In the genomic region with DNA sequence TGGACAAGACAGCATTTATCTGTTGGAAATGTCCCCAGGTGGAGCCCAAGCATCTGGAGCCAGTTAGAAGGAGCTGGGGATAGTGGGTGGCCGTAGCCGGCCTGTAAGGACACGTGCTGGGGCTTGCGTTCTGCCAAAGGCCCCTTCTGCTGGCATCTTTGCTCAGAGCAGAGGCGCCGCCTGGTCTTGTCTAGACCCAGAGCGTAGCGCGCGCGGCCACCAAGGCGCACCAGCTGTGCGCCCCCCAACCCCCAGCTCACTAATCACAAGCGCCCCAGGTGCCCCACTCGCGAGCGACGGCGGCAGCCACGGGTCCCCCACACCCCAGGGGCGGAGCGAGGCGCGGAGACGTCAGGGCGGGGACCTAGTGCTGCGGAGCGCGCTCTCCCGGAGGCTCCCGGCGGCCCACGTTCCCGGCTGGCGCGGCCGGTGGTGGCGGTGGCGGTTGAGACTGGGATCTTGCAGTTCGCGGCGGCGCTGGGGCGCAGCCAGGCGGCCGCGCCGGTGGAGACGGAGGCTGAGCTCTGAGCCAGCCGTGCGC, we compare ENCODE assay signal across 8 mouse cellular contexts. TPM values are rescaled to one million over a fixed set of nuclear protein-coding genes. Genes with fewer than 3 reads are reported as not detected.
DNase-seq lines count a peak whose midpoint lies in the region; TF ChIP-seq lines count a peak whose summit lies in the region.

TSS of gene Pakap (plus strand) at position 514 of the 541 bp plus-strand sequence.

- no peaks in the 10 kb centered on the region for H3K4me1 ChIP-seq in ES-Bruce4 (ENCODE audit: control insufficient read depth, insufficient read depth, low read length)
- H3K4me1 ChIP-seq in hindbrain, embryonic 10.5 days (replicated peaks), result peaks cover 19% of the 10 kb centered on the region

- H3K4me3 ChIP-seq in ES-Bruce4 (ENCODE audit: low read depth, low read length), result peak within 1 kb of the TSS; percentile 50
- H3K4me3 ChIP-seq in hindbrain, embryonic 10.5 days, result peak within 1 kb of the TSS; percentile 71

- H3K36me3 ChIP-seq in ES-Bruce4 (ENCODE audit: control insufficient read depth, insufficient read depth, low read length, poor library complexity, severe bottlenecking), result no peaks in the 10 kb centered on the region
- H3K36me3 ChIP-seq in hindbrain, embryonic 10.5 days, result no peaks in the 10 kb centered on the region

- H3K9ac ChIP-seq in ES-Bruce4 (ENCODE audit: low read depth, poor library complexity, severe bottlenecking), result peak within 1 kb of the TSS; percentile 79

- TF ChIP-seq EP300 in ES-Bruce4 (IDR thresholded peaks at IDR 0.05; ENCODE audit: insufficient read depth, low read depth, low read length), result no peak

- under 1% methylated on average over 51 of the region's 51 CpGs for WGBS in hindbrain, embryonic 10.5 days

- no peaks in the 10 kb centered on the region for H3K9me3 ChIP-seq in ES-Bruce4 (replicated peaks; ENCODE audit: control insufficient read depth, insufficient read depth, low read length, poor library complexity, severe bottlenecking)
- no peaks in the 10 kb centered on the region for H3K9me3 ChIP-seq in hindbrain, embryonic 10.5 days

- no peak for TF ChIP-seq CTCF in ES-Bruce4 (IDR thresholded peaks at IDR 0.05; ENCODE audit: low read depth, low read length)

- TF ChIP-seq POLR2A in ES-Bruce4 (IDR thresholded peaks at IDR 0.05; ENCODE audit: insufficient read depth, low read length), result no peak

- peak; percentile 50 to 57 for DNase-seq in cerebellum, adult 18-20 months
- DNase-seq in forelimb bud, embryonic 11.5 days (ENCODE audit: low read depth, low spot score), result peak; percentile 69
- DNase-seq in hindbrain, embryonic 10.5 days (ENCODE audit: low spot score), result peak; percentile 75
- DNase-seq in left cerebral cortex, adult 9 months (ENCODE audit: low spot score in 2 of 2), result peak; percentile 31 to 64
- peak; percentile 72 to 85 for DNase-seq in lung, postnatal 4 days
- DNase-seq in right cerebral cortex, postnatal 4 days, result peak; percentile 77
- no peak for DNase-seq in natural killer cell, adult 2 months (ENCODE audit: low spot score in 2 of 2)

- H3K27ac ChIP-seq in ES-Bruce4 (ENCODE audit: insufficient read depth, low read length), result no peak within 1 kb of the TSS
- H3K27ac ChIP-seq in hindbrain, embryonic 10.5 days, result peak within 1 kb of the TSS; percentile 89

- H3K27me3 ChIP-seq in ES-Bruce4 (ENCODE audit: control insufficient read depth, insufficient read depth, low read length, poor library complexity, severe bottlenecking), result peaks cover 5% of the 10 kb centered on the region
- peaks cover 39% of the 10 kb centered on the region for H3K27me3 ChIP-seq in hindbrain, embryonic 10.5 days (ENCODE audit: insufficient read depth, poor library complexity, severe bottlenecking)

RNA-seq across cellular contexts. Expression of gene Pakap, which starts in this region (rescaled TPM):
- 2.4 and 3.7 TPM in 2 replicates for polyA plus RNA-seq in ES-Bruce4 (2011; ENCODE audit: insufficient read depth, insufficient read length, low read depth, missing spikeins)
- polyA plus RNA-seq in hindbrain, embryonic 10.5 days (2016; fragmentation: Nextera tagmentation; extraction: Ambion mirVana), result 25.3 and 32.6 TPM in 2 replicates

Comparison
In these comparisons a context has a peak if more than half of its experiments do, and no peak if none do; other contexts are left out.
1. DNase-seq: peak in cerebellum, adult 18-20 months (2 of 2), forelimb bud, embryonic 11.5 days (single experiment), hindbrain, embryonic 10.5 days (single experiment), left cerebral cortex, adult 9 months (2 of 2), lung, postnatal 4 days (2 of 2) and right cerebral cortex, postnatal 4 days (single experiment); none in natural killer cell, adult 2 months (0 of 2).